Mouse (Mus musculus) C2C12 (cell line): ENCODE results near the gene Sept3. TPM values are rescaled to one million over a fixed set of nuclear protein-coding genes. Genes with fewer than 3 reads are reported as not detected.

Source experiments
- H3K27me3 ChIP-seq: one replicate; pipeline ENCODE4 v1.6.1; 2011; ENCODE audit not compliant: control insufficient read depth, insufficient read depth, insufficient read length
- H3K36me3 ChIP-seq: one replicate; pipeline ENCODE4 v1.6.1; 2011; ENCODE audit not compliant: control insufficient read depth, insufficient read depth
- H3K4me3 ChIP-seq: one replicate; pipeline ENCODE4 v1.5.1; 2011; ENCODE audit warnings: mild to moderate bottlenecking, control low read depth; ENCODE audit not compliant: poor library complexity, insufficient read depth, severe bottlenecking
- H3K79me2 ChIP-seq: one replicate; pipeline ENCODE4 v1.6.1; 2011; ENCODE audit not compliant: control insufficient read depth, insufficient read depth
- H3K79me3 ChIP-seq: one replicate; pipeline ENCODE4 v1.6.1; 2011; ENCODE audit warnings: low read depth, control low read depth
- H3ac ChIP-seq: one replicate; pipeline ENCODE3; 2011; ENCODE audit warnings: low read depth; ENCODE audit not compliant: control insufficient read depth, insufficient read length
- CEBPB ChIP-seq: IDR thresholded peaks from one replicate; pipeline ENCODE4 v1.6.1; 2011; ENCODE audit warnings: low read depth, mild to moderate bottlenecking, control low read depth, moderate library complexity
- CTCF ChIP-seq: IDR thresholded peaks from one replicate; pipeline ENCODE4 v1.5.1; 2011; ENCODE audit not compliant: control insufficient read depth, insufficient read depth, insufficient read length
- FOSL1 ChIP-seq: IDR thresholded peaks from one replicate; pipeline ENCODE4 v1.8.0; 2011; ENCODE audit warnings: mild to moderate bottlenecking, low read length; ENCODE audit not compliant: poor library complexity, insufficient read depth, severe bottlenecking
- MAX ChIP-seq: IDR thresholded peaks from one replicate; pipeline ENCODE4 v1.6.1; 2011; ENCODE audit warnings: mild to moderate bottlenecking, control low read depth
- MYOD1 ChIP-seq: IDR thresholded peaks from one replicate; pipeline ENCODE4 v1.6.1; 2011; ENCODE audit warnings: low read depth; ENCODE audit not compliant: control insufficient read depth, insufficient read length
- MYOG ChIP-seq: IDR thresholded peaks from one replicate; pipeline ENCODE4 v1.6.1; 2011; ENCODE audit not compliant: control insufficient read depth, insufficient read length; ENCODE audit errors: extremely low read depth
- USF1 ChIP-seq: IDR thresholded peaks from one replicate; pipeline ENCODE4 v1.6.1; 2011; ENCODE audit warnings: low read depth, mild to moderate bottlenecking, control low read depth, moderate library complexity
- polyA plus RNA-seq: library from polyadenylated mRNA; unstranded; fragments of >200 nt; fragmentation: generic; extraction: Trizol; gene quantifications from one replicate; pipeline ENCODE4 v1.2.1, GENCODE M21; 2012; ENCODE audit warnings: missing spikeins

The Sept3 gene
- polyA plus RNA-seq, 1 experiment: 0.06 TPM

DNA sequence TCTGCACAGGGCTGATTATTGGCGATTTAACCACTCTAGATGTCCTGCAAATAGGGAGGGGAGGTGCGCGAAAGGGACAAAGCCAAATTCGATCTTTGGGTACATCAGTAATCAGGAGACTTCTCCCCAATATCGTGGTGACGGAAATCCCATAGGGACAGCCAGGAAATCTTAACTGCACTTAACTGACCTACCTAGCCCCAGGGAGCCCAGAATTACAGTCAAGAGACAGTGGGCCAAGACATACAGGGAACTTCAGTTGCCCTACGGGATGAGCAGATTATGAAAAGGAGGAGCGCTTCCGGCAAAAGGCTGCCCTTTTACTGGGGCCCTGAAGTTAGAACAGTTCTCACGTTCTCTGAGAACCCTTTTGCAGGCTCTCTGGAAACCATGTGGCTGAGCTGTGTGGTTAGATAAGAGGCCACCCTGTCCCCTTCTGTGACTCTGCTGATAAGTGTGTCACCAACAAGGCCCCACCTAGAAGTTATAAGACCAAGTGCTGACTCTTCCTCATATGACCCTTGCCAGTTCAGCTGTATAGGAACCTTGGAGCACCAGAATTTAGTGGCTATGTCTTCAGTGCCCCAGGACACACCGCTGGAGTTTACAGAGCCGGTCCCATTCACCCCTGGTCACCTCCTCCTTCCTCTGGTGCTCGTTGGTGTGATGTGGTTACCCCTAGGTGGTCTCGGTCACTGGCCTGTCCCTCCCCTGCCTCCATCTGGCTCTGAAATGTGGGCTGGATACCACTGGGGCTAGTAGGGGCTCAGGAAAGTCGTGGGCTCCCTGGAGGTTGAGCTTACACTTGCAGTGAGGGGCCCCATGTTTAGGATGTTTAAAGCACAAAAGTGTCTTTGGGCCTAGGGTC is 67.2 kb downstream of the Sept3 start:
- Histone ChIP-seq H3K79me2 (peaks cover 17% of the 10 kb centered on the region), H3ac (no peak overlapping the region), H3K36me3 (no peaks in the 10 kb centered on the region), H3K79me3 (peaks cover 6% of the 10 kb centered on the region), H3K27me3 (no peaks in the 10 kb centered on the region), H3K4me3 (no peak overlapping the region)
- TF ChIP-seq CEBPB: no peak
- no peak for TF ChIP-seq FOSL1
- TF ChIP-seq CTCF: no peak
- TF ChIP-seq USF1: no peak

DNA sequence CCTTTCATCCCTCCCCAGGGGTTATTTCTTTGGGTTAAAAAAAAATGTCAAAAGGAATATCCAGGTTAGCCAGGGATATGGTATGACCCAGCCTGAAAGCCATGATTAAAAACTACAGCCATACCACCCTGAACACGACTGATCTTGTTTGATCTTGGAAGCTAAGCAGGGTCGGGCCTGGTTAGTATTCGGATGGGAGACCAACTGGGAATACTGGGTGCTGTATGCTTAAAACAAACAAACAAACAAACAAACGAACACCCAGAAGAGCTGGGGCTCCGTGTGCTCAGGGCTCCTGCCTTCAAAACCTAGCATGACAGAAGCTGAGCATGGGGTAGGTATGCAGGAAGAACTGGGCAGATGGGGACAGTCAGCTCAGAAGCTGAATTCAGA is 67.8 kb downstream of the Sept3 start:
- Histone ChIP-seq H3ac (no peak overlapping the region), H3K79me3 (peaks cover 12% of the 10 kb centered on the region), H3K79me2 (peaks cover 17% of the 10 kb centered on the region), H3K4me3 (no peak overlapping the region), H3K36me3 (peaks cover 2% of the 10 kb centered on the region), H3K27me3 (no peaks in the 10 kb centered on the region)
- TF ChIP-seq USF1: no peak
- no peak for TF ChIP-seq MAX
- no peak for TF ChIP-seq MYOD1
- TF ChIP-seq CTCF: no peak
- TF ChIP-seq FOSL1: no peak
- TF ChIP-seq MYOG: no peak
- TF ChIP-seq CEBPB: no peak

GRCm38 (mm10) chr15:82343368-82344287 is 68.9 kb downstream of the Sept3 start:
- TF ChIP-seq FOSL1 (no peak), MAX (no peak), MYOD1 (no peak), USF1 (no peak), CTCF (no peak), MYOG (no peak), CEBPB (no peak)
- Histone ChIP-seq H3K79me3 (peaks cover 13% of the 10 kb centered on the region), H3ac (no peak overlapping the region), H3K4me3 (no peak overlapping the region), H3K27me3 (no peaks in the 10 kb centered on the region), H3K36me3 (peaks cover 12% of the 10 kb centered on the region), H3K79me2 (peaks cover 24% of the 10 kb centered on the region)

Other genes starting within 250 kb of the Sept3 start
- gene Desi1, start 241.0 kb upstream of the Sept3 start, polyA plus RNA-seq: 56.6 TPM
- gene Snu13, start 227.3 kb upstream of the Sept3 start, polyA plus RNA-seq: 238 TPM
- gene 4930407I10Rik, start 215.7 kb upstream of the Sept3 start, polyA plus RNA-seq: not detected
- gene Mei1, start 204.9 kb upstream of the Sept3 start, polyA plus RNA-seq: not detected
- 20.2 TPM for gene Ccdc134, start 147.0 kb upstream of the Sept3 start, polyA plus RNA-seq
- 180 TPM for gene Srebf2, start 127.7 kb upstream of the Sept3 start, polyA plus RNA-seq
- gene Shisa8, start 62.1 kb upstream of the Sept3 start, polyA plus RNA-seq: 0.06 TPM
- 0.16 TPM for gene Tnfrsf13c, start 50.5 kb upstream of the Sept3 start, polyA plus RNA-seq
- 46.3 TPM for gene Cenpm, start 30.1 kb upstream of the Sept3 start, polyA plus RNA-seq
- not detected for gene 1500009C09Rik, start 22.5 kb upstream of the Sept3 start, polyA plus RNA-seq
- gene Wbp2nl, start 24.1 kb downstream of the Sept3 start, polyA plus RNA-seq: not detected
- 20.9 TPM for gene Naga, start 64.0 kb downstream of the Sept3 start, polyA plus RNA-seq
- gene Pheta2, start 64.0 kb downstream of the Sept3 start, polyA plus RNA-seq: 0.02 TPM
- gene Smdt1, start 64.1 kb downstream of the Sept3 start, polyA plus RNA-seq: 481 TPM
- gene Ndufa6, start 79.4 kb downstream of the Sept3 start, polyA plus RNA-seq: 385 TPM
- 0.06 TPM for gene Cyp2d22, start 105.4 kb downstream of the Sept3 start, polyA plus RNA-seq
- not detected for gene Cyp2d11, start 119.1 kb downstream of the Sept3 start, polyA plus RNA-seq
- gene Cyp2d10, start 132.3 kb downstream of the Sept3 start, polyA plus RNA-seq: not detected
- not detected for gene Cyp2d9, start 158.5 kb downstream of the Sept3 start, polyA plus RNA-seq